ENCODE assay signal across 11 mouse cellular contexts in genomic region chrX:20548880-20549440, GRCm38 (mm10). TPM values are rescaled to one million over a fixed set of nuclear protein-coding genes. Genes with fewer than 3 reads are reported as not detected.
DNase-seq lines count a peak whose midpoint lies in the region; ATAC-seq and TF ChIP-seq lines count a peak whose summit lies in the region.
"Had no signal": no experiment of that assay in that cellular context is flagged by ENCODE, and none has a peak within 500 bp of the region (broad histone marks: within the 10 kb centered on the region; RNA-seq: fewer than 3 reads in every experiment).

No protein-coding gene starts in this region.

- peak overlapping the region; percentile 68 for H3K4me2 ChIP-seq in heart, embryonic 14.5 days (ENCODE audit: low read length)

- peak overlapping the region in 1 of 2 experiments; percentile 42; a peak in 1 of 4 replicates for H3K4me3 ChIP-seq in heart, embryonic 14.5 days (ENCODE audit: control insufficient read depth in 1 of 2, insufficient read depth in 1 of 2, low read depth in 1 of 2, low read length in 2 of 2)
- no peak overlapping the region for H3K4me3 ChIP-seq in testis, adult 2 months (ENCODE audit: control insufficient read depth, low read depth, low read length)

- no peaks in the 10 kb centered on the region for H3K27me3 ChIP-seq in heart, embryonic 14.5 days (ENCODE audit: control insufficient read depth, insufficient read depth, low read length)
- no peaks in the 10 kb centered on the region for H3K27me3 ChIP-seq in testis, adult 2 months (ENCODE audit: control insufficient read depth, insufficient read depth, low read length)

- intact Hi-C loops in heart, postnatal 25 days (cut with DNase I), result no loop called here

- WGBS in heart, embryonic 14.5 days, result 48% methylated on average over 1 of the region's 1 CpGs

- no peaks in the 10 kb centered on the region for H3K9me3 ChIP-seq in heart, embryonic 14.5 days (ENCODE audit: control insufficient read depth, low read length)

- H3K4me1 ChIP-seq in heart, embryonic 14.5 days (ENCODE audit: control insufficient read depth in 2 of 2, insufficient read depth in 2 of 2, low read length in 2 of 2), result no peaks in the 10 kb centered on the region; a peak in 1 of 4 replicates
- no peaks in the 10 kb centered on the region for H3K4me1 ChIP-seq in testis, adult 2 months (ENCODE audit: control insufficient read depth, insufficient read depth, low read length)

- TF ChIP-seq CTCF in testis, adult 2 months (IDR thresholded peaks at IDR 0.05; ENCODE audit: control insufficient read depth, insufficient read depth, insufficient replicate concordance, low read depth, low read length), result no peak

- TF ChIP-seq POLR2A in testis, adult 2 months (IDR thresholded peaks at IDR 0.05; ENCODE audit: control insufficient read depth, low read depth, low read length), result no peak

- no peaks in the 10 kb centered on the region for H3K36me3 ChIP-seq in heart, embryonic 14.5 days (ENCODE audit: control insufficient read depth, insufficient read depth, low read length)
- H3K36me3 ChIP-seq in testis, adult 2 months (ENCODE audit: control insufficient read depth, insufficient read depth, low read length), result no peaks in the 10 kb centered on the region

- no peak for ATAC-seq in heart, embryonic 14.5 days (ENCODE audit: insufficient number of reproducible peaks, insufficient read depth, low FRiP score, low read depth)
- no peak for ATAC-seq in frontal cortex, adult (ENCODE audit: low TSS enrichment)

- no peak for DNase-seq in heart, postnatal 25 days (ENCODE audit: low spot score)
- no peak for DNase-seq in testis, postnatal 10 days (ENCODE audit: low spot score)
- DNase-seq in kidney, postnatal 36 days, result peak; percentile 41 to 64
- no peak for DNase-seq in ovary, postnatal 14 days (ENCODE audit: low spot score)
- no peak for DNase-seq in layer of hippocampus, postnatal 25 days (ENCODE audit: extremely low spot score in 1 of 2, low spot score in 1 of 2)
- DNase-seq: thymus, adult 18-20 months had no signal

- no peak overlapping the region for H3K27ac ChIP-seq in heart, embryonic 14.5 days (replicated peaks in 1 of 2; ENCODE audit: control insufficient read depth in 1 of 2, insufficient read depth in 1 of 2, low read depth in 2 of 2, low read length in 2 of 2)
- H3K27ac ChIP-seq in testis, adult 2 months (ENCODE audit: control insufficient read depth, insufficient read depth, low read depth, low read length), result 0 out of 2 replicates have a peak overlapping the region, but pooled peaks have one; percentile 21

- H3K9ac ChIP-seq in heart, embryonic 14.5 days (ENCODE audit: low read length), result no peak overlapping the region

RNA-seq across cellular contexts. Expression of gene Rgn, which starts 0.6 kb away (rescaled TPM):
- polyA plus RNA-seq in heart, embryonic 14.5 days (2014; fragmentation: Nextera tagmentation; extraction: Ambion mirVana), result 1.3 and 1.7 TPM in 2 replicates
- under 1 TPM; 0.36 to 0.64 TPM for total RNA-seq in heart, postnatal 25 days (2021)
- 0.06 and 0.36 TPM in 2 replicates for polyA plus RNA-seq in testis, adult 2 months (2012; rRNA removed)
- total RNA-seq in layer of hippocampus, postnatal 25 days (2021), result under 1 TPM in 1 of 2 experiments, not detected in 1; 0.44 TPM
- total RNA-seq: gastrocnemius, adult 2 months; megakaryocyte, adult 5-6 weeks had no signal

Comparison
In these comparisons a context has a peak if more than half of its experiments do, and no peak if none do; other contexts are left out.
1. DNase-seq: peak in kidney, postnatal 36 days (2 of 2); none in heart, postnatal 25 days (single experiment), testis, postnatal 10 days (single experiment), ovary, postnatal 14 days (single experiment) and layer of hippocampus, postnatal 25 days (0 of 2).